Comparison of ENCODE assay signal across 28 mouse cellular contexts in the genomic region with DNA sequence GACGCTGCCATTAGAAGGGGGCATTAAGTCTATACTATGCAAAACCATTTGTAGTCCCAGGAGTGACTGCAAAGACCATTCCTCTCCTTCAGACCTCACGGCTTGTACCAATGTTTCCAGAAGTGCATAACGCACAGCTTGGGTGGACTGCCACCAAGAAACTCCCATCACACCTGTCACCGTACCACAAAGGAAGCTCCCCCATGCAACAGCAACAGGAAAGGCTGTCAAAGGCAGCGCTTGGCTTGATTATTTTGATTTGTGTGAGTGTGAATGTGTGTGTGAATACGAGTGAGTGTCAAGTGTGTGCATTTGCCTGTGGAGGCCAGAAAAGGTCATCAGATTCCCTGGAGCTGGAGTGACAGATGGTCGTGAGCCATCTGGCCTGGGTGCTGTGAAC.
A peak's percentile ranks its signal among the peaks of the same experiment; 100 is the strongest.
DNase-seq lines count a peak whose midpoint lies in the region; ATAC-seq and TF ChIP-seq lines count a peak whose summit lies in the region.
"Had no signal": no experiment of that assay in that cellular context is flagged by ENCODE, and none has a peak within 500 bp of the region (broad histone marks: within the 10 kb centered on the region; RNA-seq: fewer than 3 reads in every experiment).

No protein-coding gene starts in this region.

- no peaks in the 10 kb centered on the region for H3K27me3 ChIP-seq in embryonic facial prominence, embryonic 15.5 days
- H3K27me3 ChIP-seq in embryonic facial prominence, embryonic 10.5 days (replicated peaks; ENCODE audit: low read depth, poor library complexity, severe bottlenecking) = no peaks in the 10 kb centered on the region
- H3K27me3 ChIP-seq in liver, adult 2 months (ENCODE audit: control insufficient read depth, insufficient read depth, low read length) = no peaks in the 10 kb centered on the region
- no peaks in the 10 kb centered on the region for H3K27me3 ChIP-seq in thymus, adult 2 months (ENCODE audit: control insufficient read depth, insufficient read depth, low read length)
- H3K27me3 ChIP-seq: CH12.LX; embryonic facial prominence, embryonic 12.5 days; forebrain, embryonic 12.5 days; heart, embryonic 12.5 days; heart, embryonic 15.5 days; Patski had no signal

- TF ChIP-seq POLR2A in liver, adult 2 months (IDR thresholded peaks at IDR 0.05; ENCODE audit: extremely low read depth, insufficient read depth, low read length) = no peak
- no peak for TF ChIP-seq POLR2A in thymus, adult 2 months (IDR thresholded peaks at IDR 0.05; ENCODE audit: control insufficient read depth, extremely low read depth, insufficient read depth, low read length, poor library complexity)

- H3K9ac ChIP-seq in embryonic facial prominence, embryonic 15.5 days = no peak overlapping the region
- no peak overlapping the region for H3K9ac ChIP-seq in liver, adult 2 months (ENCODE audit: low read depth, low read length)
- H3K9ac ChIP-seq: embryonic facial prominence, embryonic 12.5 days; forebrain, embryonic 12.5 days; heart, embryonic 12.5 days; heart, embryonic 15.5 days; hindbrain, embryonic 14.5 days had no signal

- 91% methylated on average over 7 of the region's 7 CpGs for WGBS in embryonic facial prominence, embryonic 15.5 days
- 96% methylated on average over 7 of the region's 7 CpGs for WGBS in embryonic facial prominence, embryonic 10.5 days
- WGBS in liver, adult 2 months = 94% methylated on average over 7 of the region's 7 CpGs
- 50% methylated on average over 7 of the region's 7 CpGs for WGBS in thymus, adult 2 months

- no peak overlapping the region for H3K4me3 ChIP-seq in embryonic facial prominence, embryonic 15.5 days (replicated peaks)
- H3K4me3 ChIP-seq in embryonic facial prominence, embryonic 10.5 days = no peak overlapping the region
- H3K4me3 ChIP-seq in liver, adult 2 months (ENCODE audit: insufficient read depth, low read depth, low read length) = no peak overlapping the region
- H3K4me3 ChIP-seq in thymus, adult 2 months (ENCODE audit: control insufficient read depth, insufficient read depth, low read length) = no peak overlapping the region
- H3K4me3 ChIP-seq: embryonic facial prominence, embryonic 12.5 days; erythroblast, embryonic 14.5 days; forebrain, embryonic 12.5 days; heart, embryonic 12.5 days; heart, embryonic 15.5 days; hindbrain, embryonic 10.5 days had no signal

- 0 out of 2 replicates have a peak overlapping the region, but pooled peaks have one; percentile 44 for H3K27ac ChIP-seq in embryonic facial prominence, embryonic 15.5 days (replicated peaks)
- H3K27ac ChIP-seq in embryonic facial prominence, embryonic 10.5 days (replicated peaks) = no peak overlapping the region
- peak overlapping the region; percentile 34; the same call in 1 of the 2 replicates for H3K27ac ChIP-seq in liver, adult 2 months (replicated peaks; ENCODE audit: insufficient read depth, low read depth, low read length)
- H3K27ac ChIP-seq in thymus, adult 2 months (ENCODE audit: control insufficient read depth, insufficient read depth, low read length) = 0 out of 2 replicates have a peak overlapping the region, but pooled peaks have one; percentile 42
- H3K27ac ChIP-seq: embryonic facial prominence, embryonic 12.5 days; hindbrain, embryonic 14.5 days had no signal

- H3K79me2 ChIP-seq in liver, adult 2 months (ENCODE audit: control insufficient read depth, insufficient read depth, low read length) = peaks cover 42% of the 10 kb centered on the region

- H3K4me1 ChIP-seq in embryonic facial prominence, embryonic 15.5 days = peaks cover 65% of the 10 kb centered on the region
- H3K4me1 ChIP-seq in embryonic facial prominence, embryonic 10.5 days = peaks cover 66% of the 10 kb centered on the region
- H3K4me1 ChIP-seq in liver, adult 2 months (ENCODE audit: control insufficient read depth, insufficient read depth, low read length) = peaks cover 48% of the 10 kb centered on the region
- peaks cover 64% of the 10 kb centered on the region for H3K4me1 ChIP-seq in thymus, adult 2 months (replicated peaks; ENCODE audit: control insufficient read depth, insufficient read depth, low read length)

- no peak overlapping the region for H3K4me2 ChIP-seq in embryonic facial prominence, embryonic 15.5 days (replicated peaks)
- H3K4me2 ChIP-seq: embryonic facial prominence, embryonic 12.5 days; forebrain, embryonic 12.5 days; heart, embryonic 12.5 days; heart, embryonic 15.5 days; hindbrain, embryonic 14.5 days had no signal

- no peak for ATAC-seq in embryonic facial prominence, embryonic 15.5 days (ENCODE audit: insufficient number of reproducible peaks, low FRiP score, low TSS enrichment, low read depth)
- ATAC-seq in frontal cortex, adult (ENCODE audit: low TSS enrichment) = no peak
- ATAC-seq: forebrain, embryonic 16.5 days; hindbrain, postnatal 0 days; intestine, postnatal 0 days; Patski had no signal

- no peaks in the 10 kb centered on the region for H3K9me3 ChIP-seq in embryonic facial prominence, embryonic 15.5 days (replicated peaks)
- no peaks in the 10 kb centered on the region for H3K9me3 ChIP-seq in embryonic facial prominence, embryonic 10.5 days
- H3K9me3 ChIP-seq: embryonic facial prominence, embryonic 12.5 days; forebrain, embryonic 12.5 days; G1E; heart, embryonic 12.5 days; heart, embryonic 15.5 days had no signal

- no peak for TF ChIP-seq CTCF in liver, adult 2 months (IDR thresholded peaks at IDR 0.05; ENCODE audit: low read depth, low read length)
- TF ChIP-seq CTCF in thymus, adult 2 months (IDR thresholded peaks at IDR 0.05; ENCODE audit: borderline replicate concordance, control insufficient read depth, extremely low read depth, insufficient read depth, low read length, poor library complexity) = no peak

- DNase-seq in embryonic facial prominence, embryonic 10.5 days (ENCODE audit: low spot score) = no peak
- DNase-seq in liver, adult 2 months (ENCODE audit: extremely low read depth, low read depth, low spot score) = no peak
- DNase-seq in liver = no peak
- DNase-seq in thymus, adult 2 months = peak; percentile 27
- DNase-seq in thymus, postnatal 0 days (ENCODE audit: low spot score) = no peak
- DNase-seq in naive thymus-derived CD4-positive, alpha-beta T cell, adult 2 months (ENCODE audit: low read depth) = peak; percentile 48
- DNase-seq: adrenal gland, adult 2 months; cerebellum, adult 11-12 months; cerebellum, adult 8-10 months; cerebellum, postnatal 10 days; gastrocnemius, postnatal 25 days; heart, postnatal 10 days; heart, postnatal 36 days had no signal

- H3K36me3 ChIP-seq in embryonic facial prominence, embryonic 15.5 days = peaks cover 8% of the 10 kb centered on the region; the same call in 1 of the 2 replicates
- peaks cover 62% of the 10 kb centered on the region for H3K36me3 ChIP-seq in embryonic facial prominence, embryonic 10.5 days (replicated peaks)
- no peaks in the 10 kb centered on the region for H3K36me3 ChIP-seq in liver, adult 2 months (ENCODE audit: control insufficient read depth, insufficient read depth, low read length)
- peaks cover 3% of the 10 kb centered on the region; the same call in 1 of the 2 replicates for H3K36me3 ChIP-seq in thymus, adult 2 months (ENCODE audit: control insufficient read depth, insufficient read depth, low read length)

Comparison
In these comparisons a context has a peak if more than half of its experiments do, and no peak if none do; other contexts are left out.
1. DNase-seq: peak in thymus, adult 2 months (single experiment) and naive thymus-derived CD4-positive, alpha-beta T cell, adult 2 months (single experiment); none in embryonic facial prominence, embryonic 10.5 days (single experiment), liver, adult 2 months (single experiment), liver (single experiment) and thymus, postnatal 0 days (single experiment).